Mouse (Mus musculus) G1E (cell line): ENCODE measurements at regions not wholly inside any gene's neighbourhood (a gene's known extent, or its start where the extent isn't known, plus 50 kb on each side); places are given as distances from the start of the nearest gene placed in this dataset.

Source experiments
- ATAC-seq: 2 replicates; pipeline ENCODE4 v1.8.0; 2016; ENCODE audit warnings: mild to moderate bottlenecking; ENCODE audit not compliant: insufficient number of reproducible peaks, poor library complexity, low FRiP score, severe bottlenecking; ENCODE audit errors: extremely low read depth
- DNase-seq: peaks from one replicate; pipeline ENCODE4 v3.0.0; 2012; ENCODE audit warnings: low spot score
- H3K27me3 ChIP-seq: 2 replicates; pipeline ENCODE4 v1.6.1; 2012; ENCODE audit warnings: mild to moderate bottlenecking, low read length, inconsistent platforms; ENCODE audit not compliant: insufficient read depth
- H3K36me3 ChIP-seq: replicated peaks from 2 replicates; pipeline ENCODE3; 2012; ENCODE audit warnings: mild to moderate bottlenecking, inconsistent platforms
- H3K4me1 ChIP-seq: 2 replicates; pipeline ENCODE4 v1.6.1; 2012; ENCODE audit warnings: low read depth, low read length, inconsistent platforms, mixed read lengths; ENCODE audit not compliant: insufficient read depth
- H3K4me3 ChIP-seq: 2 replicates; pipeline ENCODE4 v1.5.1; 2012; ENCODE audit warnings: low read depth, mild to moderate bottlenecking, inconsistent platforms, low read length, moderate library complexity, mixed read lengths
- H3K9me3 ChIP-seq: replicated peaks from 2 replicates; pipeline ENCODE4 v1.6.1; 2012; ENCODE audit warnings: inconsistent platforms
- CTCF ChIP-seq: IDR thresholded peaks from 2 replicates; pipeline ENCODE4 v1.5.1; 2012; ENCODE audit warnings: low read depth, low read length, inconsistent platforms, mixed read lengths
- GATA1 ChIP-seq: IDR thresholded peaks from 2 replicates; pipeline ENCODE4 v1.6.1; 2012; ENCODE audit warnings: borderline replicate concordance, low read length, inconsistent platforms, mixed read lengths
- GATA2 ChIP-seq: IDR thresholded peaks from 2 replicates; pipeline ENCODE4 v1.6.1; 2012; ENCODE audit warnings: low read depth, low read length, inconsistent platforms, borderline replicate concordance
- POLR2AphosphoS5 ChIP-seq: IDR thresholded peaks from 2 replicates; pipeline ENCODE4 v1.6.1; 2012; ENCODE audit warnings: low read depth, low read length, inconsistent platforms; ENCODE audit not compliant: insufficient replicate concordance
- TAL1 ChIP-seq: conservative IDR thresholded peaks from 2 replicates; pipeline ENCODE4 v1.6.1; 2012; ENCODE audit warnings: low read depth, low read length, inconsistent platforms, mixed read lengths

DNA sequence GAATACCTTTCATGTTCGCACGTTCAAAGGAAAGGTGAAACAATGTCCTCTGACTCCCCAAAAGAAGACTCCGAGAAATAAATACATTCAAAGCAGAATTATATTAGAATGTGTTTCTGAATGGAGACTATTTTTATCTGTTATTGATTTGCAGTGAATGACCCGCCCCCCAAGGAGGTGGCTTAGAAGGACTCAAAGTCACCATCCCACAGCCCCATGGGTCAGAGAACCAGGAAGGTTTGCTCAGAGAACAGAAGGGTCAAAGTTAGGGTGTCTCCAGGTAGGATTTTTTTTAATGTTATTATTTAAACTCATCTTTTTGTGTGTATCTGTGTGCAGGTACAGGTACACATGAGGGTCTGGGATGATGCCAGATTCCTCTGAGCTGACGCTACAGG is 360.4 kb upstream of the Maf start:
- Histone ChIP-seq H3K36me3 (no peaks in the 10 kb centered on the region), H3K4me3 (no peak overlapping the region), H3K27me3 (no peaks in the 10 kb centered on the region), H3K4me1 (no peaks in the 10 kb centered on the region), H3K9me3 (peaks cover 60% of the 10 kb centered on the region)
- TF ChIP-seq CTCF = no peak
- no peak for TF ChIP-seq GATA1
- TF ChIP-seq GATA2 = no peak
- TF ChIP-seq POLR2AphosphoS5 = no peak
- no peak for ATAC-seq
- no peak for DNase-seq

- Histone ChIP-seq H3K4me1 (no peaks in the 10 kb centered on the region), H3K36me3 (no peaks in the 10 kb centered on the region), H3K27me3 (no peaks in the 10 kb centered on the region), H3K4me3 (no peak overlapping the region), H3K9me3 (peaks cover 60% of the 10 kb centered on the region)
- no peak for TF ChIP-seq CTCF
- TF ChIP-seq GATA1 = no peak
- TF ChIP-seq TAL1 = no peak
- TF ChIP-seq POLR2AphosphoS5 = no peak
- no peak for TF ChIP-seq GATA2
- DNase-seq = no peak
- ATAC-seq = no peak
Measured at GRCm38 (mm10) chr8:116067182-116067977, 359.8 kb upstream of the Maf start.

GRCm38 (mm10) chr8:116065871-116066270 is 358.3 kb upstream of the Maf start:
- H3K9me3 ChIP-seq = peaks cover 56% of the 10 kb centered on the region
- H3K4me3 ChIP-seq = no peak overlapping the region
- TF ChIP-seq CTCF (no peak), GATA2 (no peak), GATA1 (no peak), POLR2AphosphoS5 (no peak), TAL1 (no peak)
- no peaks in the 10 kb centered on the region for H3K27me3 ChIP-seq
- no peaks in the 10 kb centered on the region for H3K4me1 ChIP-seq
- DNase-seq (no peak), ATAC-seq (no peak)
- no peaks in the 10 kb centered on the region for H3K36me3 ChIP-seq

DNA sequence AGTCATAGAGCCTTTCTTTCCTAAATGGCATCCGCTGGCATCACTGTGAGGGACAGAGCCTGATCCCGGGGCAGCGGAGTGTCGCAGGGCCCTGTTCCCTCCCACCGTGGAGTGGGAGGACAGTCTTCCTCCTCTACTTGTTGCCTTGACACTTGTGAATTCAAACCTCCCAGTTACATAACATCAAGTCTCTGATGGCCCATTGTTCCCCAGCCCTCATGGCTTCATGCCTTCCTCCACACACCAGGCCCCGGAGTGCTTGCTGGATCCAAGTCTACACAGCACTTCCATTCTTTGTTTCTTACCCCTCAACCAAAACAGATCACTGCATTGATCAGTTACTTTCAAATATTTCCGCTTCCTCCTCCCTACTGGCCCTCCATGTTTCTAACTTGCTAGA is 357.7 kb upstream of the Maf start:
- Histone ChIP-seq H3K4me3 (no peak overlapping the region), H3K4me1 (no peaks in the 10 kb centered on the region), H3K27me3 (no peaks in the 10 kb centered on the region), H3K36me3 (no peaks in the 10 kb centered on the region), H3K9me3 (peaks cover 54% of the 10 kb centered on the region)
- no peak for ATAC-seq
- DNase-seq = no peak
- TF ChIP-seq GATA2 (no peak), CTCF (no peak), POLR2AphosphoS5 (no peak), GATA1 (no peak), TAL1 (no peak)

GRCm38 (mm10) chr8:116064562-116064961 is 357.0 kb upstream of the Maf start:
- H3K9me3 ChIP-seq = peaks cover 55% of the 10 kb centered on the region
- no peaks in the 10 kb centered on the region for H3K27me3 ChIP-seq
- ATAC-seq = no peak
- H3K4me1 ChIP-seq = no peaks in the 10 kb centered on the region
- H3K36me3 ChIP-seq = no peaks in the 10 kb centered on the region
- TF ChIP-seq CTCF (no peak), TAL1 (no peak), GATA2 (no peak), GATA1 (no peak), POLR2AphosphoS5 (no peak)
- no peak overlapping the region for H3K4me3 ChIP-seq
- DNase-seq = no peak

DNA sequence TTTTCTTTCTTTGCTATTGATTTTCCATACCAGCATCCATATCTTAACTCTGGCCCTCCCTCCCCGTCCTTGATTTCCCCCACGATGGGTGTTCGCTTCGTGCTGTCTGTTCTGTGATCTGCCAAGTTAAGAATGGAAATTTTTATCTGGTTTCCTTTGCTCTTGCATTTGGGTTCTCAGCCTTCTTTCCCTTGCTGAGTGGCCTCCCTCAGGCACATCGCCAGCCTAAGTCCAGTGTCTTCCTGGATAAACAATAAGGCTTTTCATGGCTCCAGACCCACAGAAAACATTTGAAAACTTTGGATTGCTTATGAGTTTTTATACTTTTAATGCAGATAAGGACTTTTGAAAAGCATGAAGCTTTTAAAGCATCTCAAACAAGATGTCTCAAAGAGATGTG is 355.9 kb upstream of the Maf start:
- H3K27me3 ChIP-seq = no peaks in the 10 kb centered on the region
- no peak for ATAC-seq
- H3K9me3 ChIP-seq = peaks cover 49% of the 10 kb centered on the region
- TF ChIP-seq TAL1 (no peak), POLR2AphosphoS5 (no peak), CTCF (no peak), GATA2 (no peak), GATA1 (no peak)
- no peak overlapping the region for H3K4me3 ChIP-seq
- no peak for DNase-seq
- no peaks in the 10 kb centered on the region for H3K4me1 ChIP-seq
- no peaks in the 10 kb centered on the region for H3K36me3 ChIP-seq
